Mouse (Mus musculus): ENCODE measurements around the gene Bet1l.
A peak's percentile ranks its signal among the peaks of the same experiment; 100 is the strongest.
"Not testable (repeated sequence)": the region's sequence is repeated elsewhere in the genome, so short reads cannot be mapped to it uniquely, and the experiment has no call there.

Gene Bet1l

DNA sequence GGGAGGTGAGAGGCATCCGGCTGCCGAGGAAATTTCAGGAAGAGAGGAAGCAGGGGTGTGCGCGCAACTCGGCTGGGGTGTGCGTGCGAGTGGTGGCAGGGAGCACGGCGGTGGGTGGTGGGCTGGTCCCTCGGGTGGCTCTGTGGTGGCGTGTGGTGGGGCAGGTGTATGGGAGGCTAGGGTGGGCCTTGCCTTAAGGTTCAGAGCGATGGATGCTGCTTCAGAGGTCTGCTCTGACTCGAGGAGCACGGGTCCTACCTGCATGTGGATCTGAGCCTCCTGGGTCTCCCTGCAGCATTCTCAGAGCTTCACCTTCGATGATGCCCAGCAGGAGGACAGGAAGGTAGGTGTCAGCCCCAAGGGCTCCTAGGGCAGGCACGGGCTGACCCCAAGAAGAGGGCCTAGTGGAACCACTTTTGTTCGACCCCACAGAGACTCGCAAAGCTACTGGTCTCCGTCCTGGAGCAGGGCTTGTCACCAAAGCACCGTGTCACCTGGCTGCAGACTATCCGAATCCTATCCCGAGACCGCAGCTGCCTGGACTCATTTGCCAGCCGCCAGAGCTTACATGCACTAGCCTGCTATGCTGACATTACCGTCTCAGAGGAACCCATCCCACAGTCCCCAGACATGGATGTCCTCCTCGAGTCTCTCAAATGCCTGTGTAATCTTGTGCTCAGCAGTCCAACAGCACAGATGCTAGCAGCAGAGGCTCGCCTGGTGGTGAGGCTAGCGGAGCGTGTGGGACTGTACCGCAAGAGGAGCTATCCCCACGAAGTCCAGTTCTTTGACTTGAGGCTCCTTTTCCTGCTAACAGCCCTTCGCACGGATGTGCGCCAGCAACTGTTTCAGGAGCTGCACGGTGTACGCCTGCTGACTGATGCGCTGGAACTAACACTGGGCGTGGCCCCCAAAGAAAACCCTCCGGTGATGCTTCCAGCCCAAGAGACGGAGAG lies at the start of gene Bet1l:
Bet1l (minus strand) TSS at position 28 of the 956 bp plus-strand sequence.
- DNase-seq: no peak

DNA sequence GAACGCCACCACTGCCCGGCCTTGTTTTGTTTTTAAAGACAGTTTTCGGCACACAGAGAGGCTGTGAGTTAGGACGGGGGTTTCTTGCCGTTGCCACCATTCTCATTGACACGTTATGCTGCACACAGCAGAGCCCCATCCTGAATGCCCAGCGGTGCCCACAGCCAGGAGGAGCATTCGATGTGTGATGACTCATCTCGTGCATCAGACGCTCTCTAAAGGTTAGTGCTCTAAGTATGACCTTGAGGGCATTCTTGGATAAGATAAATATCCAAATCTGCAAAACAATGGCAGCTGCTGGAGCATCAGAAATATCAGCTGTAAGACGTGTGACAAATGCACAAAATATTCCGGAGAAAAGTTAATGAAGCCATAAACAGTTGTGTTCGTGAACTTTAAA lies 49.8 kb upstream of the Bet1l start:
- DNase-seq: no peak

- DNase-seq: no peak
Observed at GRCm38 (mm10) chr7:140905642-140906081, 48.3 kb upstream of the Bet1l start.

DNA sequence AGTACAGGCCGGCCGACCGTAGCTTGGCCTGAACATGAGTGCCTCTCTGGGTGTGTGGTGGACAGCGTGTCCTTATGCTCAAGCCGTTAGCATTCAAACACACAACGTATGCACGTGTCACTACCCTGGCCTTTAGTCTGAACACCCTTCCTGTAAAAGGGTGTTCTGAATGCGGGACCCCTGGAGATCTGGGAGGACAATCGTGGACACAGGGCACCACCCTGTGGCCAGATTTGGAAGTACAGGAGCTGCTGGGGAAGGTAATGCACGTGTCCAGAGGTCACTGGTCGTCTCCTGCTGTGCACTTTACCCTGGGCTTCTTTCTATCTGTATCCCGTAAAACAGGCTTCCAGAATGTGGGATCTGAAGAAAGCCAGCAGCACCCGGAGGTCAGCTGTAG lies 45.8 kb upstream of the Bet1l start:
- peak; percentile 81 for DNase-seq

GRCm38 (mm10) chr7:140902036-140902875 lies 44.9 kb upstream of the Bet1l start:
- DNase-seq: no peak

GRCm38 (mm10) chr7:140900220-140900619 lies 42.8 kb upstream of the Bet1l start, which contains the start of gene Cox8b:
Cox8b (minus strand) TSS chr7:140900446.
- DNase-seq: no peak

GRCm38 (mm10) chr7:140899121-140899520 lies 41.7 kb upstream of the Bet1l start:
- no peak for DNase-seq

GRCm38 (mm10) chr7:140897863-140898262 lies 40.5 kb upstream of the Bet1l start:
- DNase-seq: no peak

DNA sequence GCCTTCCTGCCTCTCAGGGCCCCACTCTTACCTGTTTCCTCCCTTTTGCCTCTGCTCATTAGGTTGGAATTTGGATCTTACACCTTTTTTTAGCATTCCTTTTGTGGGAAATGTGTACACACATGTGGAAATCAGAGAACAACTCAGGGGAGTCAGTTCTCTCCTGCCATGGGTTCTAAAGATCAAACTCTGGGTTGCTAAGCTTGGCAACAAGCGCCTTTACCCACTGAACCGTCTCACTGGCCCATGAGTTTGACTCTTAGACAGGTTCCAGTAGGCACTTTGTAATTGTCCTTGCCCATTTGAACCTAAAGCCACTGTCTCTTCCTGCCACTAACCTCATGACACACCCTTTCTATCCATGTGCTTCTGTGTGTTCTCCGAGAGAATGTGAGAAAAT lies 37.2 kb upstream of the Bet1l start:
- no peak for DNase-seq

DNA sequence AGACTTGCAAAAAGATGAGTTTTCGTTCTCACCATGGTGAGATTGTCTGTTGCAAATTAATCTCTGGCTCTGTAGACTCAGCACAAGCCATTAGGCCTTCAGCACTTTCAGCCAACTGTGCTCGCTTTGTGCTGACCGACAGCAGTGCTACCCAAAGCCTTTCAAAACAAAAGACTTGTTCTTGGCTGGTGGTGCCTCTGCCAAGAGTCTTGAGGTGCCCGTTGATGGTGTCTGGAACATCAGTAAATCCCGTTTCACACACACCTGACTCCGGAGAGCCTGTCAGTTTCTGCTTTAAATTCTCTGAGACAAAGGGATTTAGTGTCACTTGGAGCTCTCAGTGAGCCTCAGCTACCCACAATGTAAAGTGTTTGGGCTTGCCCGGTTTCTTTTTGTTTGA lies 36.7 kb upstream of the Bet1l start:
- no peak for DNase-seq

GRCm38 (mm10) chr7:140890636-140891035 lies 33.3 kb upstream of the Bet1l start:
- DNase-seq: not testable (repeated sequence)

DNA sequence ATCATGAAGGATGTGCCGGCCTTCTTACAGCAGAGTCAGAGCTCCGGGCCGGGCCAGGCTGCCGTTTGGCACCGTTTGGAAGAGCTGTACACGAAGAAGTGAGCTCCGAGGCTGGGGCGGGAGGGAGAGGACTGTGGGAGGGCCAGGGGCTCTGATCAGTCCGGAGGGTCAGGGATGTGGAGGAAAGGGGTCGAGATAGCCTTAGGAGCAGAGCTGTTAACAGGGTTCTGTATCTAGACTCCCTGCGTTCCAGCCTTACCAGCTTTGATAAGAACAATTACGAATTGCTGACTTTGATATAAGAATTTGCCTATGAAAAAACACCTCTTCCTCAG lies 25.1 kb upstream of the Bet1l start:
- DNase-seq: no peak

DNA sequence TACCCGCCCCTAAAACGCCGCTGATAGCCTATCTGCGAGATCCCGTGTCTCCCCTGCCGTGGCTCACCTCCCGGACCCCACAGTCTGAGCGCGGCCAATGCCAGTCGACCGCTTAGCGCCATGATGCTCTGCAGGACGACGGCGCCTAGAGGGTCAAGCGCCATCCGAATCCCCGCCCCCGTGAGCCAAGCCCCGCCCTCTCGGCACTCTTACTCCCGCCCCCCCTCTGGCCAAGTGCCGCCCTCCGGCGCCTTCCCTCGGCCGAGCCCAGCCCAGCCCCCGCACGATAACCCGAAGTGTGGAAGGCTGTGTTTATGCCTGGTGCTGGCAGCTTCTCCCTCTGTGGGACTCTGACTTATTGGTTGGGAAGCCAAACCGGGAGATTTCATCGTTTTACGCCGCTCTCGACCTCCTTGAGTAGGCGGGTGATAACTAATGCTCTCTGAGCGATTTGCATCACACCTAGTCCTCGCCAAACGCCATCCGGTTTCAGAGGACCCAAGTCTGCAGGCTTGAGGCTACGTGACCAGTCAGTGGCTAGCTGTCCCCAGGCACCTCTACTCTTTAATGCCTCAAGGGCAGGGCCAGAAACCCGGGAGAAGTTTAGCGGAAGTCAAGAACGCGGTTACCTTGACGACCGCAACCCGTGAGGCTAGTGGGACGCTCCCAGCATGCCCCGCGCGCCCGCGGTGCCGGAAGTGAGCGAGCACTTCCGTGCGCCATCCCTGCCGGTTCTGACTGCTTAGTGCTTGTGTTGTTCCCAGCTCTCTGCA lies 24.5 kb upstream of the Bet1l start, which contains the start of the genes Psmd13 and Sirt3:
Psmd13 (plus strand) TSS at position 273 of the 773 bp plus-strand sequence.
Sirt3 (minus strand) TSS at position 614 of the 773 bp plus-strand sequence.
- DNase-seq: peak; percentile 92

- no peak for DNase-seq
Observed at GRCm38 (mm10) chr7:140880865-140881515, 23.6 kb upstream of the Bet1l start.

DNA sequence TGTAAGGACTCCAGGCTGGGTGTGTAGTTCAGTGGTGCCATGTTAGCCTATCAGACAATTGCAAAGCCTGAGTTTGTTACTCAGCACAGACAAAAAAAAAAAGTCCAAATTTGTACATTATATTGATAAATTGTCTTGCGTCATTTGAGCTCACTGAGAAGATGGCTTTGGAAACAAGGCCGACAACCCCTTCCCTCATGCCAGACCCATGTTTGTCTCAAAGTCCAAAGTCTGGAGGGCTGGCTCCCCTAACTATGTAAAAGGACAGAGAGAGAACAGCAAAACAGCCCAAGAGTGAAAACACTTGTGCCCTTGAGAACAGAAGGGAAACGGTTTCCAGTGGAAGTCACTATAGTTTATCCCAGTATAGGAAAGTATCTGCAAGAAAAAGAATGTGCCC lies 23.0 kb upstream of the Bet1l start:
- no peak for DNase-seq

- DNase-seq: peak; percentile 16
Observed at GRCm38 (mm10) chr7:140879355-140879754, 22.0 kb upstream of the Bet1l start.

GRCm38 (mm10) chr7:140877364-140877763 lies 20.0 kb upstream of the Bet1l start:
- no peak for DNase-seq

DNA sequence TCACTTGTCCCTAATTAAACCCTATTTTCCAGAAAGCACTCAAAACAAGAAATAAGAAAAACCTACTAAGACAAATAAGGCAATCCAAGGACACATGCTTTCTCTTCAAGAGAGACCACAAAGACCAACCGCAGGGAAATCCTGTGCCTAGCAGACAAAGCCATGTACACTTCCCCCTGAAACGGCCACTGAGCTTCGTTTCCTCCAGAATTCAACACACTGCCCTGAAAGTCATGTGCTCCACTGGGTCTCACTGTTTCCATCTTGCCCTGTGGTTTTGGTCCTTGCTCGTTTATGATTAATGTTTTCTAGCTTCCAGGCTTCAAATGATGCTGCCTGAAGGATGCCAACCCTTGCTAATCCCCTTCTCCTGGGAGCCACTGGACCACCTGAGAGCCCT lies 16.8 kb upstream of the Bet1l start:
- no peak for DNase-seq

- DNase-seq: no peak
Observed at GRCm38 (mm10) chr7:140864761-140865160, 7.4 kb upstream of the Bet1l start.

DNA sequence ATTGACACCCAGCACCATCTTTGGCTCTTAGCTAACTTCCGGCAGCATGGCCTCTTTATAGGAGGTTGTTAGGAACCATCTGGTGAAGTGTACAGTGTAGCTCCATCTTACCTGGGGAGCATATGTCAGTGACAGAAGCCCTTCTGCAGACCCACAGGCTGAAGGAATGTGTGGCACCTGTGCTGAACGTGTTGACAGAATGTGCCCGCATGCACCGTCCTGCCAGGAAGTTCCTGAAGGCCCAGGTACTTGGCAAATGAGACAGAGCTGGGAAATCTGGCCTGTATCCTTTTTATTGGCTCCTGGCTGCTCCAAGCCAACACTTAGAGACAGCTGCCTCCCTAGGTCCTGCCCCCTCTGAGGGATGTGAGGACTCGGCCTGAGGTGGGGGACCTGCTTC lies 3.4 kb upstream of the Bet1l start:
- DNase-seq: no peak

DNA sequence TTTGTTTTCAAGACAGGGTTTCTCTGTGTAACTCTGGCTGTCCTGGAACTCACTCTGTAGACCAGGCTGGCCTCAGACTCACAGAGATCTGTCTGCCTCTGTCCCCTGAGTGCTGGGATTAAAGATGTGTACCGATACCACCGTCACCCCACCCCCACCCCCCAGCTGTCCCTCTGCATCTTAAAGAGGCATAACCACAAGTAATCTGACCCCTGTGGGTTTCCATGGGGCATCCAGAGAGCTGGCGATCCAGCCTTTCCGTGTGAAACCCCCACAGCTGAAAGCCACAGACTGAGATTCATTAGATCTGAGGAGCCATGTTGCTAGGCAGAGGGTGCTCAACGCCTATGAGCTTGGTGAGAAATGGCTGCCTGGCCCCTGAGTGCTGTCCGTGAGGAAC lies 2.6 kb upstream of the Bet1l start:
- DNase-seq: no peak

DNA sequence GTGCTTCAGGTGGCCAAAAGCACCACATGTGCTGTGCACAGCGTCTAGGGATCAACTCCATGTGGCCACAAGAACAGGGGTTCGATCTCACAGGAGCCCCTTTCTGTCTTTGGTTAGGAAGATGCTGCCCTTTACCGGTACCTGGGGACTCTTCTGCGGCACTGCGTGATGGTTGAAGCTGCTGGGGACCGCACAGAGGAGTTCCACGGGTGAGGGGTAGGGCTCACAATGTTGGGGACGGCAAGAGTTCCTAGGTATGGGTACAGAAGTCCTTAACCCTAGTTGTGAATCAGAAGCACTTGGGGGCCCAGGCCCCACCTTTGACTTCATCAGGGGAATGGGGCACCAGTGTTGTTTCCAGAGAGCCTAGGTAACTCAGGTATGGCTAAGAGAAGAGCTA lies 1.4 kb upstream of the Bet1l start:
- DNase-seq: no peak
